Mouse (Mus musculus) cerebellum, adult 11-12 months (tissue): ENCODE data around the gene Gm45808.
"Not testable (repeated sequence)": the region's sequence is repeated elsewhere in the genome, so short reads cannot be mapped to it uniquely, and the experiment has no call there.

ENCODE experiments used
- DNase-seq: peaks from one replicate; pipeline ENCODE4 v3.0.0; 2022

The Gm45808 gene

GRCm38 (mm10) chr7:45486761-45487415 is at the start of gene Gm45808:
Gene Gm45808, minus strand, starts transcription at chr7:45486811.
- peak; percentile 28 for DNase-seq

- DNase-seq = no peak
Measured at GRCm38 (mm10) chr7:45535676-45536075, 49.1 kb upstream of the Gm45808 start.

GRCm38 (mm10) chr7:45530643-45531042 is 44.0 kb upstream of the Gm45808 start:
- DNase-seq = no peak

GRCm38 (mm10) chr7:45529461-45529860 is 42.9 kb upstream of the Gm45808 start:
- DNase-seq = no peak

- DNase-seq = not testable (repeated sequence)
Measured at GRCm38 (mm10) chr7:45527169-45527568, 40.6 kb upstream of the Gm45808 start.

GRCm38 (mm10) chr7:45526474-45527120 is 40.0 kb upstream of the Gm45808 start:
- DNase-seq = no peak

- DNase-seq = peak; percentile 94
Measured at GRCm38 (mm10) chr7:45525809-45526473, 39.3 kb upstream of the Gm45808 start, which contains the start of the genes Ppp1r15a and Plekha4. Gene Ppp1r15a, minus strand, starts transcription at chr7:45526268. Gene Plekha4, plus strand, starts transcription at chr7:45526330.

- DNase-seq = peak; percentile 65
Measured at GRCm38 (mm10) chr7:45524841-45525621, 38.4 kb upstream of the Gm45808 start.

GRCm38 (mm10) chr7:45523678-45524170 is 37.1 kb upstream of the Gm45808 start:
- no peak for DNase-seq

GRCm38 (mm10) chr7:45522957-45523676 is 36.5 kb upstream of the Gm45808 start:
- DNase-seq = peak; percentile 58

- no peak for DNase-seq
Measured at GRCm38 (mm10) chr7:45522194-45522752, 35.7 kb upstream of the Gm45808 start.

- DNase-seq = peak; percentile 85
Measured at GRCm38 (mm10) chr7:45521728-45522184, 35.1 kb upstream of the Gm45808 start.

- peak; percentile 55 for DNase-seq
Measured at GRCm38 (mm10) chr7:45520605-45521004, 34.0 kb upstream of the Gm45808 start.

- no peak for DNase-seq
Measured at GRCm38 (mm10) chr7:45519345-45520120, 32.9 kb upstream of the Gm45808 start.

GRCm38 (mm10) chr7:45518618-45519017 is 32.0 kb upstream of the Gm45808 start:
- DNase-seq = no peak

GRCm38 (mm10) chr7:45516846-45517245 is 30.2 kb upstream of the Gm45808 start:
- DNase-seq = not testable (repeated sequence)

GRCm38 (mm10) chr7:45515436-45515835 is 28.8 kb upstream of the Gm45808 start:
- no peak for DNase-seq

- DNase-seq = no peak
Measured at GRCm38 (mm10) chr7:45514411-45514810, 27.8 kb upstream of the Gm45808 start.

GRCm38 (mm10) chr7:45509912-45510787 is 23.5 kb upstream of the Gm45808 start, which contains the start of gene Nucb1:
Gene Nucb1, minus strand, starts transcription at chr7:45510406.
- DNase-seq = peak; percentile 89
